Mouse (Mus musculus) layer of hippocampus, postnatal 36 days (tissue): Measurements from ENCODE around the gene Klhl5. TPM values are rescaled to one million over a fixed set of nuclear protein-coding genes. Genes with fewer than 3 reads are reported as not detected.
"Not testable (repeated sequence)": the region's sequence is repeated elsewhere in the genome, so short reads cannot be mapped to it uniquely, and the experiment has no call there.

Experiments used
- DNase-seq, 2 experiments: peaks; one replicate each; pipeline ENCODE4 v3.0.0; 2022
- total RNA-seq, 2 experiments: library from RNA; stranded (reverse); gene quantifications; 2 replicates each; pipeline ENCODE4 v1.2.3; 2021

The Klhl5 gene
- total RNA-seq, 2 experiments from 2014 or later: 62.7 to 63.2 TPM

- no peak for DNase-seq
Measured at GRCm38 (mm10) chr5:65097457-65097856, 9.9 kb upstream of the Klhl5 start.

GRCm38 (mm10) chr5:65100002-65100401 lies 7.3 kb upstream of the Klhl5 start:
- DNase-seq: no peak

- no peak for DNase-seq
Measured at GRCm38 (mm10) chr5:65101209-65101608, 6.1 kb upstream of the Klhl5 start.

- no peak for DNase-seq
Measured at GRCm38 (mm10) chr5:65101621-65102020, 5.7 kb upstream of the Klhl5 start.

- DNase-seq: no peak
Measured at GRCm38 (mm10) chr5:65102026-65102640, 5.2 kb upstream of the Klhl5 start.

GRCm38 (mm10) chr5:65102641-65103042 lies 4.7 kb upstream of the Klhl5 start:
- no peak for DNase-seq

- peak in 1 of 2 experiments; percentile 5 for DNase-seq
Measured at GRCm38 (mm10) chr5:65107773-65108432, 564 bp downstream of the Klhl5 start.

GRCm38 (mm10) chr5:65112225-65112624 lies 4.9 kb downstream of the Klhl5 start:
- DNase-seq: not testable (repeated sequence)

GRCm38 (mm10) chr5:65113323-65113722 lies 6.0 kb downstream of the Klhl5 start:
- DNase-seq: no peak

GRCm38 (mm10) chr5:65116789-65117188 lies 9.4 kb downstream of the Klhl5 start:
- no peak for DNase-seq

- no peak for DNase-seq
Measured at GRCm38 (mm10) chr5:65119495-65119894, 12.2 kb downstream of the Klhl5 start.

- no peak for DNase-seq
Measured at GRCm38 (mm10) chr5:65119918-65120317, 12.6 kb downstream of the Klhl5 start.

GRCm38 (mm10) chr5:65122616-65123015 lies 15.3 kb downstream of the Klhl5 start:
- DNase-seq: no peak

GRCm38 (mm10) chr5:65126137-65126536 lies 18.8 kb downstream of the Klhl5 start:
- no peak for DNase-seq

GRCm38 (mm10) chr5:65128481-65128880 lies 21.1 kb downstream of the Klhl5 start:
- DNase-seq: no peak

- peak; percentile 45 to 58 for DNase-seq
Measured at GRCm38 (mm10) chr5:65130528-65131210, 23.3 kb downstream of the Klhl5 start.

GRCm38 (mm10) chr5:65131211-65131879 lies 24.0 kb downstream of the Klhl5 start:
- peak; percentile 44 to 54 for DNase-seq

GRCm38 (mm10) chr5:65136159-65136558 lies 28.8 kb downstream of the Klhl5 start:
- no peak for DNase-seq

- no peak for DNase-seq
Measured at GRCm38 (mm10) chr5:65137073-65137472, 29.7 kb downstream of the Klhl5 start.

- DNase-seq: no peak
Measured at GRCm38 (mm10) chr5:65141242-65141641, 33.9 kb downstream of the Klhl5 start.

- DNase-seq: no peak
Measured at GRCm38 (mm10) chr5:65142247-65142646, 34.9 kb downstream of the Klhl5 start.

GRCm38 (mm10) chr5:65145499-65146101 lies 38.3 kb downstream of the Klhl5 start:
- no peak for DNase-seq

- no peak for DNase-seq
Measured at GRCm38 (mm10) chr5:65146749-65147148, 39.4 kb downstream of the Klhl5 start.
